Mouse (Mus musculus) midbrain, embryonic 11.5 days (tissue): ENCODE measurements around the gene Cachd1. TPM values are rescaled to one million over a fixed set of nuclear protein-coding genes. Genes with fewer than 3 reads are reported as not detected.
A peak's percentile ranks its signal among the peaks of the same experiment; 100 is the strongest.

Experiments used
- ATAC-seq: fragments of 200-750 bp; cut with Nextera tagmentation; 2 replicates; pipeline ENCODE4 v1.8.0; 2017; ENCODE audit warnings: moderate TSS enrichment, moderate library complexity; ENCODE audit not compliant: low FRiP score
- DNase-seq: peaks from one replicate; pipeline ENCODE4 v3.0.0; 2015; ENCODE audit warnings: low spot score; ENCODE audit errors: missing footprints
- H3K27ac ChIP-seq: fragments of 300-500 bp; sonication (generic); 2 replicates; pipeline ENCODE4 v1.5.1; 2014; ENCODE audit warnings: low read depth, low read length
- H3K27me3 ChIP-seq: fragments of 300-500 bp; sonication (generic); 2 replicates; pipeline ENCODE4 v1.6.1; 2014; ENCODE audit warnings: mild to moderate bottlenecking, low read length, moderate library complexity, mixed read lengths; ENCODE audit not compliant: control insufficient read depth, insufficient read depth
- H3K36me3 ChIP-seq: fragments of 300-500 bp; sonication (generic); 2 replicates; pipeline ENCODE4 v1.6.1; 2014; ENCODE audit warnings: mild to moderate bottlenecking, low read length, moderate library complexity, mixed read lengths; ENCODE audit not compliant: control insufficient read depth, insufficient read depth
- H3K4me1 ChIP-seq: fragments of 300-500 bp; sonication (generic); 2 replicates; pipeline ENCODE4 v1.6.1; 2014; ENCODE audit warnings: low read length; ENCODE audit not compliant: control insufficient read depth, insufficient read depth
- H3K4me2 ChIP-seq: fragments of 300-500 bp; sonication (generic); 2 replicates; pipeline ENCODE4 v1.6.1; 2014; ENCODE audit warnings: mild to moderate bottlenecking, moderate library complexity
- H3K4me3 ChIP-seq: fragments of 300-500 bp; sonication (generic); 2 replicates; pipeline ENCODE4 v1.5.1; 2014; ENCODE audit warnings: low read depth, low read length
- H3K9ac ChIP-seq: fragments of 300-500 bp; sonication (generic); 2 replicates; pipeline ENCODE4 v1.6.1; 2014; ENCODE audit warnings: low read length
- H3K9me3 ChIP-seq: fragments of 300-500 bp; sonication (generic); 2 replicates; pipeline ENCODE4 v1.6.1; 2016; ENCODE audit warnings: low read length; ENCODE audit not compliant: control insufficient read depth
- WGBS: fragments of 180-500 bp; shearing (Covaris S2); extraction: QIAGEN DNeasy Blood & Tissue Kit; methylation state at CpG from one replicate; pipeline ENCODE4 v1.1.7; 2014; 5-methylcytosine and 5-hydroxymethylcytosine counted together
- polyA plus RNA-seq: library from polyadenylated mRNA; unstranded; fragments of >200 nt; fragmentation: Nextera tagmentation; extraction: Ambion mirVana; gene quantifications from 2 replicates; pipeline ENCODE4 v1.2.1, GENCODE M21; 2014

Cachd1 gene
- polyA plus RNA-seq, 1 experiment from 2014 or later: 39.0 TPM

GRCm38 (mm10) chr4:100995617-100996016, 219.1 kb downstream of the Cachd1 start:
- Histone ChIP-seq H3K4me3 (no peak overlapping the region), H3K9ac (no peak overlapping the region), H3K36me3 (peaks cover 14% of the 10 kb centered on the region), H3K9me3 (no peaks in the 10 kb centered on the region), H3K4me1 (peaks cover 22% of the 10 kb centered on the region), H3K4me2 (no peak overlapping the region), H3K27ac (no peak overlapping the region), H3K27me3 (no peaks in the 10 kb centered on the region)
- ATAC-seq (no peak), DNase-seq (no peak)
- 76% methylated on average over 5 of the region's 5 CpGs for WGBS

- Histone ChIP-seq H3K4me1 (peaks cover 17% of the 10 kb centered on the region), H3K27me3 (no peaks in the 10 kb centered on the region), H3K9me3 (no peaks in the 10 kb centered on the region), H3K4me2 (no peak overlapping the region), H3K36me3 (peaks cover 11% of the 10 kb centered on the region), H3K27ac (no peak overlapping the region), H3K9ac (no peak overlapping the region), H3K4me3 (no peak overlapping the region)
- ATAC-seq (no peak), DNase-seq (peak; percentile 80)
- WGBS: 58% methylated on average over 4 of the region's 4 CpGs
Observed at GRCm38 (mm10) chr4:100996060-100996651, 219.7 kb downstream of the Cachd1 start.

GRCm38 (mm10) chr4:100998145-100998544, 221.7 kb downstream of the Cachd1 start:
- peaks cover 16% of the 10 kb centered on the region for H3K4me1 ChIP-seq
- no peak overlapping the region for H3K4me2 ChIP-seq
- no peak overlapping the region for H3K9ac ChIP-seq
- no peaks in the 10 kb centered on the region for H3K27me3 ChIP-seq
- DNase-seq: peak; percentile 91
- no peak overlapping the region for H3K27ac ChIP-seq
- H3K4me3 ChIP-seq: no peak overlapping the region
- peaks cover 7% of the 10 kb centered on the region for H3K36me3 ChIP-seq
- 17% methylated on average over 2 of the region's 2 CpGs for WGBS
- ATAC-seq: no peak
- H3K9me3 ChIP-seq: no peaks in the 10 kb centered on the region

DNA sequence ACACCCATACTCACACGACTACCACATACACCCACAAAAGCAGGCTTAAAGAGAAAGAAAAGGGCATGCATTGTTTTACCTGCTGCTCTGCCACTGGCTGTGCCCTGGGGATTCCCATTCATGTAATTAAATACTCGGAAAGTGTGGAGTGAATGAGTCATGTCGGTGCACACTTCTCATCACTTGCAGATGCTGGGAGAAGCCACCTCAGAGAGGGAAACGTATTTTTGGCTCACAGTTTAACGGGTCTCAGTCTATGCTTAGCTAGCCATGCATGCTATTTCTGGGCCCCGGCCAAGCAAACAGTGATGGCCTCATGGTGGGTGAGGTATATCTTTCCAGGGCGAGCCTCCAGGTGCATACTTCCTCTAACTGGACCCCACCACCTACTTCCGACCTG, 222.4 kb downstream of the Cachd1 start:
- WGBS: 92% methylated on average over 8 of the region's 8 CpGs

GRCm38 (mm10) chr4:101000622-101001021, 224.1 kb downstream of the Cachd1 start:
- no peaks in the 10 kb centered on the region for H3K27me3 ChIP-seq
- H3K4me2 ChIP-seq: no peak overlapping the region
- H3K27ac ChIP-seq: no peak overlapping the region
- peaks cover 5% of the 10 kb centered on the region for H3K36me3 ChIP-seq
- H3K9me3 ChIP-seq: no peaks in the 10 kb centered on the region
- ATAC-seq (no peak), DNase-seq (peak; percentile 72)
- H3K9ac ChIP-seq: no peak overlapping the region
- H3K4me3 ChIP-seq: no peak overlapping the region
- H3K4me1 ChIP-seq: peaks cover 2% of the 10 kb centered on the region
- 98% methylated on average over 3 of the region's 3 CpGs for WGBS

More for the DNA sequence above, 222.4 kb downstream of the Cachd1 start:
- ATAC-seq (no peak), DNase-seq (no peak)
- Histone ChIP-seq H3K9me3 (no peaks in the 10 kb centered on the region), H3K27ac (no peak overlapping the region), H3K4me2 (no peak overlapping the region), H3K4me3 (no peak overlapping the region), H3K4me1 (peaks cover 13% of the 10 kb centered on the region), H3K9ac (no peak overlapping the region), H3K36me3 (peaks cover 7% of the 10 kb centered on the region), H3K27me3 (no peaks in the 10 kb centered on the region)

GRCm38 (mm10) chr4:101001073-101001472, 224.6 kb downstream of the Cachd1 start:
- peaks cover 4% of the 10 kb centered on the region for H3K36me3 ChIP-seq
- WGBS: 93% methylated on average over 6 of the region's 6 CpGs
- H3K27me3 ChIP-seq: no peaks in the 10 kb centered on the region
- no peak overlapping the region for H3K27ac ChIP-seq
- H3K4me3 ChIP-seq: no peak overlapping the region
- no peaks in the 10 kb centered on the region for H3K9me3 ChIP-seq
- DNase-seq: peak; percentile 81
- no peaks in the 10 kb centered on the region for H3K4me1 ChIP-seq
- no peak overlapping the region for H3K9ac ChIP-seq
- H3K4me2 ChIP-seq: no peak overlapping the region
- no peak for ATAC-seq

DNA sequence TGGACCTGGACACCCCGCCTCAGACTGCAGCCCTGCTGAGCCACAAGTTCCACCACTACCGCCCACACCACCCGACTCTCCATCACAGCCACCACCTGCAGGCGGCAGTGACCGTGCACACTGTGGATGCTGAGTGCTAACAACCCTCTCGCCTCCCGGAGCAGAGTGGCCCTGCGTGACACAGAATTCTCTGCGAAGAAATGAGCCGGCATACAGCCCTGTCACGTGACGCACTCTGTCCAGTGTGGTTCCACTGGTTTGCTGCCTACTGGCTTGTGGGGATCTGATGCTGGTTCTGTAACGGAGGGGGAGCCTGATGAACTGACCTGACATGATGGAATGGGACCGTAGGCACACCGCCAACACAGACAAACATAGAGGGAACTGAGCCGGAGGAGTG, 226.5 kb downstream of the Cachd1 start:
- Histone ChIP-seq H3K27ac (no peak overlapping the region), H3K9me3 (no peaks in the 10 kb centered on the region), H3K4me1 (peaks cover 8% of the 10 kb centered on the region), H3K4me2 (no peak overlapping the region), H3K36me3 (peaks cover 4% of the 10 kb centered on the region; the same call in 1 of the 2 replicates), H3K9ac (no peak overlapping the region), H3K4me3 (no peak overlapping the region), H3K27me3 (no peaks in the 10 kb centered on the region)
- DNase-seq (no peak), ATAC-seq (0 out of 2 replicates have a peak, but pooled peaks have one; percentile 22)
- 94% methylated on average over 16 of the region's 16 CpGs for WGBS

GRCm38 (mm10) chr4:101008362-101008769, 231.9 kb downstream of the Cachd1 start:
- H3K4me1 ChIP-seq: peaks cover 17% of the 10 kb centered on the region
- peaks cover 3% of the 10 kb centered on the region; the same call in 1 of the 2 replicates for H3K36me3 ChIP-seq
- H3K4me2 ChIP-seq: no peak overlapping the region
- H3K27ac ChIP-seq: peak overlapping the region; percentile 45; the same call in 1 of the 2 replicates
- ATAC-seq (peak; percentile 87), DNase-seq (peak; percentile 92)
- H3K4me3 ChIP-seq: no peak overlapping the region
- H3K9me3 ChIP-seq: no peaks in the 10 kb centered on the region; the same call in 1 of the 2 replicates
- no peak overlapping the region for H3K9ac ChIP-seq
- H3K27me3 ChIP-seq: no peaks in the 10 kb centered on the region
- 22% methylated on average over 5 of the region's 5 CpGs for WGBS

- Histone ChIP-seq H3K27me3 (no peaks in the 10 kb centered on the region), H3K4me2 (no peak overlapping the region), H3K36me3 (peaks cover 3% of the 10 kb centered on the region; the same call in 1 of the 2 replicates), H3K4me3 (no peak overlapping the region), H3K27ac (no peak overlapping the region), H3K4me1 (peaks cover 17% of the 10 kb centered on the region), H3K9ac (no peak overlapping the region), H3K9me3 (no peaks in the 10 kb centered on the region; the same call in 1 of the 2 replicates)
- DNase-seq (peak; percentile 81), ATAC-seq (0 out of 2 replicates have a peak, but pooled peaks have one; percentile 15)
- 68% methylated on average over 4 of the region's 4 CpGs for WGBS
Observed at GRCm38 (mm10) chr4:101009092-101009491, 232.6 kb downstream of the Cachd1 start.
